Mouse (Mus musculus) ES-E14 (cell line): ENCODE measurements at regions not wholly inside any gene's neighbourhood (a gene's known extent, or its start where the extent isn't known, plus 50 kb on each side); places are given as distances from the start of the nearest gene placed in this dataset.

Experiments used
- DNase-seq: peaks from one replicate; pipeline ENCODE4 v3.0.0-alpha.2; 2013; ENCODE audit warnings: low read depth, low spot score
- H3K27ac ChIP-seq: 2 replicates; pipeline ENCODE4 v1.5.1; 2012; ENCODE audit warnings: low read depth, mild to moderate bottlenecking, low read length, moderate library complexity, mixed read lengths; ENCODE audit not compliant: poor library complexity, insufficient read depth, severe bottlenecking
- H3K36me3 ChIP-seq: 2 replicates; pipeline ENCODE4 v1.6.1; 2012; ENCODE audit warnings: mild to moderate bottlenecking, low read length, moderate library complexity, mixed read lengths; ENCODE audit not compliant: control insufficient read depth, poor library complexity, insufficient read depth, severe bottlenecking
- H3K4me1 ChIP-seq, 2 experiments: fragments of 150-350 bp in 1 of 2; sonication (generic) in 1 of 2; 2 replicates each; pipeline ENCODE4 v1.6.1; 2012; ENCODE audit warnings: low read length in 2 of 2, mild to moderate bottlenecking in 1 of 2, mixed read lengths in 1 of 2; ENCODE audit not compliant: control insufficient read depth in 2 of 2, insufficient read depth in 2 of 2, poor library complexity in 1 of 2
- H3K4me3 ChIP-seq, 2 experiments: fragments of 150-350 bp in 1 of 2; sonication (generic) in 1 of 2; 2 replicates each; pipeline ENCODE4 v1.5.1; 2012; ENCODE audit warnings: low read length in 2 of 2, low read depth in 1 of 2, mild to moderate bottlenecking in 1 of 2, mixed read lengths in 1 of 2; ENCODE audit not compliant: insufficient read depth in 1 of 2, poor library complexity in 1 of 2, severe bottlenecking in 1 of 2
- H3K9ac ChIP-seq: 2 replicates; pipeline ENCODE4 v1.6.1; 2012; ENCODE audit warnings: low read depth, mild to moderate bottlenecking, low read length, mixed read lengths; ENCODE audit not compliant: poor library complexity, insufficient read depth, severe bottlenecking
- H3K9me3 ChIP-seq: fragments of 150-350 bp; sonication (generic); 2 replicates; pipeline ENCODE4 v1.6.1; 2012; ENCODE audit warnings: low read depth, mild to moderate bottlenecking, low read length; ENCODE audit not compliant: control insufficient read depth, insufficient read depth
- CHD2 ChIP-seq: IDR thresholded peaks from 2 replicates; pipeline ENCODE4 v1.6.1; 2014; ENCODE audit warnings: mild to moderate bottlenecking, low read depth, low read length, inconsistent platforms
- HCFC1 ChIP-seq: IDR thresholded peaks from 2 replicates; pipeline ENCODE4 v1.6.1; 2012; ENCODE audit warnings: low read length, inconsistent platforms, borderline replicate concordance; ENCODE audit not compliant: insufficient read depth
- MAFK ChIP-seq: IDR thresholded peaks from 2 replicates; pipeline ENCODE4 v1.6.1; 2014; ENCODE audit warnings: mild to moderate bottlenecking, low read depth, low read length, inconsistent platforms; ENCODE audit not compliant: insufficient read depth
- ZC3H11A ChIP-seq: IDR thresholded peaks from 2 replicates; pipeline ENCODE4 v1.6.1; 2012; ENCODE audit warnings: low read depth, mild to moderate bottlenecking, inconsistent platforms, low read length, borderline replicate concordance
- ZNF384 ChIP-seq: IDR thresholded peaks from 2 replicates; pipeline ENCODE4 v1.6.1; 2012; ENCODE audit warnings: low read depth, low read length, inconsistent platforms
- in situ Hi-C, 2 experiments: fragments of 600-800 bp; cut with MboI; formaldehyde crosslinking; loops; one replicate each; pipeline ENCODE4 v1.15.1; 2025; ENCODE audit warnings: low sequenced_read_pairs in 2 of 2, inconsistent platforms in 1 of 2; ENCODE audit not compliant: unreplicated experiment in 2 of 2

GRCm38 (mm10) chr2:162720016-162720415 lies 59.1 kb upstream of the Ptprt start:
- no peaks in the 10 kb centered on the region for H3K4me1 ChIP-seq
- H3K9ac ChIP-seq, result no peak overlapping the region
- no peak for DNase-seq
- no peak overlapping the region for H3K4me3 ChIP-seq
- H3K27ac ChIP-seq, result no peak overlapping the region
- TF ChIP-seq MAFK, result no peak
- TF ChIP-seq CHD2, result no peak
- no peak for TF ChIP-seq ZNF384
- no peak for TF ChIP-seq HCFC1
- no peak for TF ChIP-seq ZC3H11A
- in situ Hi-C loops, result no loop called here
- no peaks in the 10 kb centered on the region for H3K36me3 ChIP-seq
- no peaks in the 10 kb centered on the region for H3K9me3 ChIP-seq

- no peaks in the 10 kb centered on the region for H3K9me3 ChIP-seq
- H3K36me3 ChIP-seq, result no peaks in the 10 kb centered on the region
- in situ Hi-C loops, result no loop called here
- no peak overlapping the region for H3K9ac ChIP-seq
- H3K27ac ChIP-seq, result no peak overlapping the region
- H3K4me3 ChIP-seq, result no peak overlapping the region
- TF ChIP-seq MAFK (no peak), CHD2 (no peak), HCFC1 (no peak), ZNF384 (no peak), ZC3H11A (no peak)
- DNase-seq, result no peak
- no peaks in the 10 kb centered on the region for H3K4me1 ChIP-seq
Measured at GRCm38 (mm10) chr2:162718466-162718865, 57.5 kb upstream of the Ptprt start.

GRCm38 (mm10) chr2:162714976-162715375 lies 54.0 kb upstream of the Ptprt start:
- Histone ChIP-seq H3K9ac (no peak overlapping the region), H3K4me3 (no peak overlapping the region), H3K27ac (no peak overlapping the region), H3K4me1 (no peaks in the 10 kb centered on the region), H3K9me3 (no peaks in the 10 kb centered on the region), H3K36me3 (no peaks in the 10 kb centered on the region)
- no peak for DNase-seq
- in situ Hi-C loops, result no loop called here
- TF ChIP-seq CHD2 (no peak), ZNF384 (no peak), HCFC1 (no peak), ZC3H11A (no peak), MAFK (no peak)

GRCm38 (mm10) chr2:162712972-162713371 lies 52.0 kb upstream of the Ptprt start:
- Histone ChIP-seq H3K36me3 (no peaks in the 10 kb centered on the region), H3K4me3 (no peak overlapping the region), H3K4me1 (no peaks in the 10 kb centered on the region), H3K9me3 (no peaks in the 10 kb centered on the region), H3K9ac (no peak overlapping the region), H3K27ac (no peak overlapping the region)
- no peak for TF ChIP-seq ZC3H11A
- no peak for TF ChIP-seq CHD2
- no peak for TF ChIP-seq MAFK
- TF ChIP-seq ZNF384, result no peak
- no peak for TF ChIP-seq HCFC1
- in situ Hi-C loops, result no loop called here
- DNase-seq, result no peak

GRCm38 (mm10) chr2:162712394-162712793 lies 51.4 kb upstream of the Ptprt start:
- no peak overlapping the region for H3K9ac ChIP-seq
- no peak overlapping the region for H3K27ac ChIP-seq
- H3K4me3 ChIP-seq, result no peak overlapping the region
- no peaks in the 10 kb centered on the region for H3K4me1 ChIP-seq
- no peak for TF ChIP-seq MAFK
- H3K36me3 ChIP-seq, result no peaks in the 10 kb centered on the region
- H3K9me3 ChIP-seq, result no peaks in the 10 kb centered on the region
- in situ Hi-C loops, result no loop called here
- DNase-seq, result no peak
